Mouse (Mus musculus) heart, embryonic 14.5 days (tissue): Measurements from ENCODE around the gene Ccdc157. TPM values are rescaled to one million over a fixed set of nuclear protein-coding genes. Genes with fewer than 3 reads are reported as not detected.
"Not testable (repeated sequence)": the region's sequence is repeated elsewhere in the genome, so short reads cannot be mapped to it uniquely, and the experiment has no call there.

Experiments used
- ATAC-seq: fragments of 200-750 bp; cut with Nextera tagmentation; 2 replicates; pipeline ENCODE4 v1.8.0; 2017; ENCODE audit warnings: low read depth, moderate TSS enrichment; ENCODE audit not compliant: insufficient number of reproducible peaks, insufficient read depth, low FRiP score
- H3K27ac ChIP-seq, 2 experiments: fragments of 200-500 bp in 1 of 2; fragments of 300-500 bp in 1 of 2; sonication (generic) in 1 of 2; replicated peaks in 1 of 2; 2 replicates each; pipeline ENCODE4 v1.5.1; 2012 to 2014; ENCODE audit warnings: low read depth in 2 of 2, low read length in 2 of 2, control low read depth in 1 of 2, mild to moderate bottlenecking in 1 of 2, mixed read lengths in 1 of 2; ENCODE audit not compliant: control insufficient read depth in 1 of 2, insufficient read depth in 1 of 2
- H3K27me3 ChIP-seq: fragments of 300-500 bp; sonication (generic); 2 replicates; pipeline ENCODE4 v1.6.1; 2014; ENCODE audit warnings: mild to moderate bottlenecking, low read length, control low read depth; ENCODE audit not compliant: control insufficient read depth, insufficient read depth
- H3K36me3 ChIP-seq: fragments of 300-500 bp; sonication (generic); 2 replicates; pipeline ENCODE4 v1.6.1; 2014; ENCODE audit warnings: mild to moderate bottlenecking, control low read depth, low read length, mixed read lengths; ENCODE audit not compliant: control insufficient read depth, insufficient read depth
- H3K4me1 ChIP-seq, 2 experiments: fragments of 200-500 bp in 1 of 2; fragments of 300-500 bp in 1 of 2; sonication (generic) in 1 of 2; 2 replicates each; pipeline ENCODE4 v1.6.1; 2012 to 2014; ENCODE audit warnings: low read length in 2 of 2, control low read depth in 1 of 2, mixed read lengths in 1 of 2; ENCODE audit not compliant: control insufficient read depth in 2 of 2, insufficient read depth in 2 of 2
- H3K4me2 ChIP-seq: fragments of 300-500 bp; sonication (generic); 2 replicates; pipeline ENCODE4 v1.6.1; 2014; ENCODE audit warnings: mild to moderate bottlenecking, low read length
- H3K4me3 ChIP-seq, 2 experiments: fragments of 200-500 bp in 1 of 2; fragments of 300-500 bp in 1 of 2; sonication (generic) in 1 of 2; 2 replicates each; pipeline ENCODE4 v1.5.1; 2012 to 2014; ENCODE audit warnings: low read length in 2 of 2, mild to moderate bottlenecking in 2 of 2, control low read depth in 1 of 2, low read depth in 1 of 2, moderate library complexity in 1 of 2; ENCODE audit not compliant: control insufficient read depth in 1 of 2, insufficient read depth in 1 of 2
- H3K9ac ChIP-seq: fragments of 300-500 bp; sonication (generic); 2 replicates; pipeline ENCODE4 v1.6.1; 2014; ENCODE audit warnings: mild to moderate bottlenecking, low read length
- H3K9me3 ChIP-seq: fragments of 300-500 bp; sonication (generic); 2 replicates; pipeline ENCODE4 v1.6.1; 2016; ENCODE audit warnings: low read length, control low read depth; ENCODE audit not compliant: control insufficient read depth
- WGBS: fragments of 180-500 bp; shearing (Covaris S2); extraction: QIAGEN DNeasy Blood & Tissue Kit; methylation state at CpG from one replicate; pipeline ENCODE4 v1.1.7; 2014; 5-methylcytosine and 5-hydroxymethylcytosine counted together
- polyA plus RNA-seq: library from polyadenylated mRNA; unstranded; fragments of >200 nt; fragmentation: Nextera tagmentation; extraction: Ambion mirVana; gene quantifications from 2 replicates; pipeline ENCODE4 v1.2.1, GENCODE M21; 2014

The Ccdc157 gene
- polyA plus RNA-seq, 1 experiment from 2014 or later, result 3.2 TPM

GRCm38 (mm10) chr11:4112861-4113260 lies 47.2 kb downstream of the Ccdc157 start:
- no peak for ATAC-seq

DNA sequence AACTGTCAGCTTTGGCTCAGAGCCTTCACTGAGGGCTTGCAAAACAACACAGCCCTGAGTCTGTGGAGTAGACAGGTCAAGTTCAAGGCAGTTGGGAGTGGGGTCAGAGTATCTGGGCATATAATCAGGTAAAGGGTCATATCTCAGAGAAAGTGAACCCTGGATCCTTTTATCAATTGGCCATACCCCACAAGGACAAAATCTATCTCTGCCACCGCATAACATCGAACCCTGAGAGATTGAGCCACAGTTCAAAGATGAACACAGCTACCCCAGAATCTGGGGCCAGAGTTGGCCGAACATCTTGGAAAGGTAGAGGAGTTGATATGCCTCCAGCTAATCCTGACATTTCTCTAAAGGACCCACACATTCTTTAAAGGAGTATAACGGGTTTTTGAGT lies 48.1 kb downstream of the Ccdc157 start:
- WGBS, result 74% methylated on average over 4 of the region's 4 CpGs
- no peak for ATAC-seq
- Histone ChIP-seq H3K4me1 (peaks cover 3 to 5% of the 10 kb centered on the region in 2 experiments; a peak in 2 of 4 replicates), H3K9ac (no peak overlapping the region), H3K4me3 (no peak overlapping the region), H3K27ac (no peak overlapping the region), H3K9me3 (no peaks in the 10 kb centered on the region), H3K4me2 (no peak overlapping the region), H3K36me3 (no peaks in the 10 kb centered on the region), H3K27me3 (peaks cover 5% of the 10 kb centered on the region; the same call in 1 of the 2 replicates)

More at GRCm38 (mm10) chr11:4112861-4113260, 47.2 kb downstream of the Ccdc157 start:
- Histone ChIP-seq H3K4me3 (no peak overlapping the region), H3K9ac (no peak overlapping the region), H3K4me2 (no peak overlapping the region), H3K4me1 (peaks cover 6 to 13% of the 10 kb centered on the region in 2 experiments), H3K9me3 (no peaks in the 10 kb centered on the region), H3K36me3 (no peaks in the 10 kb centered on the region), H3K27ac (no peak overlapping the region), H3K27me3 (peaks cover 13% of the 10 kb centered on the region; the same call in 1 of the 2 replicates)
- 85% methylated on average over 6 of the region's 6 CpGs for WGBS

GRCm38 (mm10) chr11:4108691-4109090 lies 51.4 kb downstream of the Ccdc157 start:
- WGBS, result 85% methylated on average over 7 of the region's 7 CpGs
- H3K27me3 ChIP-seq, result no peaks in the 10 kb centered on the region
- no peaks in the 10 kb centered on the region for H3K4me1 ChIP-seq
- no peak overlapping the region for H3K9ac ChIP-seq
- no peaks in the 10 kb centered on the region for H3K9me3 ChIP-seq
- no peak overlapping the region for H3K27ac ChIP-seq
- H3K36me3 ChIP-seq, result no peaks in the 10 kb centered on the region
- no peak overlapping the region for H3K4me2 ChIP-seq
- no peak overlapping the region for H3K4me3 ChIP-seq
- ATAC-seq, result no peak

DNA sequence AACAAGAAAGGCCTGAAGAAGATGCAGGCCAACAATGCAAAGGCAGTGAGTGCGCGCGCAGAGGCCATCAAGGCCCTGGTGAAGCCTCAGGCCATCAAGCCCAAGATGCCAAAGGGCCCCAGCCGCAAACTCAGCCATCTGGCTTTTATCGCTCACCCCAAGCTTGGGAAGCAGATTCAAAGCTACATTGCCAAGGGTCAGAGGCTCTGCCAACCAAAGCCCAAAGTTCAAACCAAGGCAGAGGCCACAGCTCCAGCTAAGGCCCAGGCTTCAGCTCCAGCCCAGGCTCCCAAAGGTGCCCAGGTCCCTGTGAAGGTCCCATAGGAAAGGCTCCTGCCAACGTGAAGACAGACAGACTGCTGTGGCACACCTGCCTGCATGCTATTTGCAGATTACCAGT lies 52.2 kb downstream of the Ccdc157 start:
- 84% methylated on average over 6 of the region's 6 CpGs for WGBS
- not testable (repeated sequence) for ATAC-seq, H3K9ac ChIP-seq

GRCm38 (mm10) chr11:4105444-4105843 lies 54.6 kb downstream of the Ccdc157 start:
- no peaks in the 10 kb centered on the region for H3K36me3 ChIP-seq
- no peaks in the 10 kb centered on the region for H3K27me3 ChIP-seq
- H3K9ac ChIP-seq, result no peak overlapping the region
- no peaks in the 10 kb centered on the region for H3K9me3 ChIP-seq
- no peak overlapping the region for H3K27ac ChIP-seq
- no peak overlapping the region for H3K4me3 ChIP-seq
- WGBS, result 70% methylated on average over 6 of the region's 6 CpGs
- H3K4me1 ChIP-seq, result no peaks in the 10 kb centered on the region
- ATAC-seq, result no peak
- H3K4me2 ChIP-seq, result no peak overlapping the region

More for the DNA sequence above, 52.2 kb downstream of the Ccdc157 start:
- H3K27ac ChIP-seq, H3K4me2 ChIP-seq, H3K27me3 ChIP-seq, H3K36me3 ChIP-seq, H3K4me3 ChIP-seq, H3K9me3 ChIP-seq, H3K4me1 ChIP-seq: not testable (repeated sequence)

DNA sequence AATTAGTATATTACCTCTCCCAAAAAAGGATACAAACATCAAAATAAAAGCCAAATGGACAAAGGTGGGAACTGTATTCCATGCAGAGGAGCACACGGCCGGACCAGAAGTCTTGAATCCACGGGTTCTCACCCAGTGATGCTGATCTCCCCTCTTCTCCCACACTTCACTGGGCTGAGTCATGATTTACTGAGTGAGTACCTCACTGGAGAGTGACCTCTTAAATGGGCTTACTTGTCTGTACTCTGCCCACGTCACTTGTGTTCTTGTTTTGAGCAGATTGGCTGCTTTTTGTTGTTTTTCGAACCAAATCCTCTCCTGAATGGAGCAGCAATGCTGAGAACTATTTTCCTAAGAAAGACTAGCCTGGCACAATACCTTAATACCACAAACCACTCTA lies 55.1 kb downstream of the Ccdc157 start:
- no peak overlapping the region for H3K4me2 ChIP-seq
- H3K36me3 ChIP-seq, result no peaks in the 10 kb centered on the region
- 89% methylated on average over 5 of the region's 5 CpGs for WGBS
- H3K9me3 ChIP-seq, result no peaks in the 10 kb centered on the region
- no peaks in the 10 kb centered on the region for H3K4me1 ChIP-seq
- H3K9ac ChIP-seq, result no peak overlapping the region
- no peak for ATAC-seq
- no peak overlapping the region for H3K4me3 ChIP-seq
- H3K27ac ChIP-seq, result no peak overlapping the region
- H3K27me3 ChIP-seq, result no peaks in the 10 kb centered on the region

GRCm38 (mm10) chr11:4103522-4103921 lies 56.6 kb downstream of the Ccdc157 start:
- no peak overlapping the region for H3K4me3 ChIP-seq

DNA sequence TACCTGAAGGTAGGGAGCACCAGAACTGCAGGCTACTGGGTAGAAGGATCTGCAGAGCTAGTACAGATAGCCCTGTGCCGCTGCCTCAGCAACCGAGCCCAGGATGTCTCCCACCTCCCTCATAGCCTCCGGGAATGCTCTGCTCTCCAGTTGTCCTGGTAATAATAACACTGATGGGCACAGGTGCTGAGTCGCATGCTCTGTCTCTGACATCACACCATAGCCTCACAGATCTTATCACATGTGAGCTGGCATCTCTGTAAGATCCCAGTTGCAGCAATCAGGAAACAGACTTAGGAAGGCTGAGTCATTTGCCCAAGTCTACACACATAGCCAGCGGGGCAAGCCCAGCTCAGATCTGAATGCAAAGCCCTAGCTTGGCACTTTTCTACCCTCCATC lies 58.2 kb downstream of the Ccdc157 start:
- WGBS, result 74% methylated on average over 5 of the region's 5 CpGs
- Histone ChIP-seq H3K4me3 (no peak overlapping the region), H3K4me2 (no peak overlapping the region), H3K9ac (no peak overlapping the region), H3K9me3 (no peaks in the 10 kb centered on the region), H3K27me3 (no peaks in the 10 kb centered on the region), H3K4me1 (peaks cover 4 to 5% of the 10 kb centered on the region in 2 experiments; a peak in 2 of 4 replicates), H3K36me3 (no peaks in the 10 kb centered on the region), H3K27ac (no peak overlapping the region)
- no peak for ATAC-seq

More at GRCm38 (mm10) chr11:4103522-4103921, 56.6 kb downstream of the Ccdc157 start:
- no peaks in the 10 kb centered on the region for H3K36me3 ChIP-seq
- ATAC-seq, result no peak
- H3K4me2 ChIP-seq, result no peak overlapping the region
- H3K4me1 ChIP-seq, result no peaks in the 10 kb centered on the region
- no peaks in the 10 kb centered on the region for H3K27me3 ChIP-seq
- H3K27ac ChIP-seq, result no peak overlapping the region
- WGBS, result 79% methylated on average over 14 of the region's 14 CpGs
- no peaks in the 10 kb centered on the region for H3K9me3 ChIP-seq
- H3K9ac ChIP-seq, result no peak overlapping the region
